Mouse (Mus musculus): ENCODE data around the gene Card11.

Card11 gene

GRCm38 (mm10) chr5:140992093-140993070 is 8.0 kb downstream of the Card11 start:
- peak in 1 of 2 experiments; percentile 5 for DNase-seq

GRCm38 (mm10) chr5:140985311-140986050 is 14.9 kb downstream of the Card11 start:
- no peak for DNase-seq

GRCm38 (mm10) chr5:140981370-140981805 is 19.0 kb downstream of the Card11 start:
- DNase-seq, result peak in 1 of 2 experiments; percentile 17

GRCm38 (mm10) chr5:140980783-140981182 is 19.6 kb downstream of the Card11 start:
- no peak for DNase-seq

GRCm38 (mm10) chr5:140980051-140980450 is 20.3 kb downstream of the Card11 start:
- DNase-seq, result no peak

- DNase-seq, result peak; percentile 34 to 50
Observed at GRCm38 (mm10) chr5:140962945-140963344, 37.4 kb downstream of the Card11 start.

GRCm38 (mm10) chr5:140960732-140961131 is 39.6 kb downstream of the Card11 start:
- no peak for DNase-seq

- no peak for DNase-seq
Observed at GRCm38 (mm10) chr5:140959160-140959559, 41.2 kb downstream of the Card11 start.

- DNase-seq, result no peak
Observed at GRCm38 (mm10) chr5:140957106-140957505, 43.3 kb downstream of the Card11 start.

- no peak for DNase-seq
Observed at GRCm38 (mm10) chr5:140955666-140956065, 44.7 kb downstream of the Card11 start.

- DNase-seq, result no peak
Observed at GRCm38 (mm10) chr5:140951801-140952200, 48.6 kb downstream of the Card11 start.

GRCm38 (mm10) chr5:140948009-140948408 is 52.4 kb downstream of the Card11 start:
- peak; percentile 35 to 54 for DNase-seq

GRCm38 (mm10) chr5:140946034-140946433 is 54.3 kb downstream of the Card11 start:
- no peak for DNase-seq

GRCm38 (mm10) chr5:140944382-140945125 is 55.8 kb downstream of the Card11 start:
- no peak for DNase-seq

GRCm38 (mm10) chr5:140940923-140941491 is 59.4 kb downstream of the Card11 start:
- no peak for DNase-seq

- no peak for DNase-seq
Observed at GRCm38 (mm10) chr5:140940257-140940922, 60.0 kb downstream of the Card11 start.

GRCm38 (mm10) chr5:140936816-140937215 is 63.6 kb downstream of the Card11 start:
- DNase-seq, result no peak

- DNase-seq, result no peak
Observed at GRCm38 (mm10) chr5:140935848-140936247, 64.5 kb downstream of the Card11 start.

- DNase-seq, result no peak
Observed at GRCm38 (mm10) chr5:140934639-140935315, 65.6 kb downstream of the Card11 start.

- DNase-seq, result no peak
Observed at GRCm38 (mm10) chr5:140931523-140932229, 68.7 kb downstream of the Card11 start.

GRCm38 (mm10) chr5:140918519-140918918 is 81.9 kb downstream of the Card11 start:
- no peak for DNase-seq

All from lung, postnatal 4 days (tissue).